9 mouse cellular contexts compared by ENCODE assay signal in the genomic region with DNA sequence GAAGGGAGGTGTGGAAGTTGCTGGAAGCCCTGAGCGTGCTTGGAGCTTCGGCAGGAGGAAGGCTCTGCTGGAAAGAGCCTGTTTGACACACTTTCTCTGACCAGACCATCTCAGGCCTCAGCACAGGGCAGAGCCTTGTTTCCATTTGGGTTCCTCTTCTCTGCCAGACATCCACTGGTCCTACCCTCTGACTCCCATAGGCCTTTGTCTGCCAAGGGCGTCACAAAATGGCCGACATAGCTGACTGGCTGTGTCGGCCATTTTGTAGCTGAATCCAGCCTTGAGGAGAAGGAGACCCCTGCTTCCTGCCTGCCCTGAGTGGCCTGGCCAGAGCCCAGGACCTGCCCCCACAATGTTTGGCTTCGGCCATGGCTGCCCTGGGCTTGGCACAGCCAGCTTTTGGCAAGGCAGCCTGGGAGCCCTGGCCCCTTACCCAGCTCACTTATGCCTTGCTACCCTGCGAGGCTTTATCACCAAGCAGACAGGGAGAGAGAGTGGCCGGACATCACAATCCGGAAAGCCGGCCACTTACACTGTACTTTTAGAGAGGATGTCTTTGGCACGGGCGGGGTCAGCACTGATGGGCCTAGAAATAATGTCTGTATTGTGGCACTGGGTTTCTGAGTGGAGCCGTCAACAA. TPM values are rescaled to one million over a fixed set of nuclear protein-coding genes. Genes with fewer than 3 reads are reported as not detected.
DNase-seq lines count a peak whose midpoint lies in the region; ATAC-seq and TF ChIP-seq lines count a peak whose summit lies in the region.
"Had no signal": no experiment of that assay in that cellular context is flagged by ENCODE, and none has a peak within 500 bp of the region (broad histone marks: within the 10 kb centered on the region; RNA-seq: fewer than 3 reads in every experiment).

No protein-coding gene starts in this region.

- TF ChIP-seq CTCF in lung, adult 2 months (IDR thresholded peaks at IDR 0.05; ENCODE audit: insufficient read depth, low read length): no peak
- TF ChIP-seq CTCF in hindbrain, postnatal 0 days (IDR thresholded peaks at IDR 0.05; ENCODE audit: low read depth): no peak

- H3K27me3 ChIP-seq in hindbrain, embryonic 10.5 days (ENCODE audit: insufficient read depth, poor library complexity, severe bottlenecking): peaks cover 52% of the 10 kb centered on the region
- no peaks in the 10 kb centered on the region for H3K27me3 ChIP-seq in hindbrain, embryonic 12.5 days
- no peaks in the 10 kb centered on the region for H3K27me3 ChIP-seq in hindbrain, postnatal 0 days (ENCODE audit: insufficient read depth, low read length)

- WGBS in hindbrain, embryonic 10.5 days: 94% methylated on average over 13 of the region's 13 CpGs
- 95% methylated on average over 13 of the region's 13 CpGs for WGBS in hindbrain, embryonic 12.5 days
- 52% methylated on average over 13 of the region's 13 CpGs for WGBS in lung, adult 2 months
- 65% methylated on average over 13 of the region's 13 CpGs for WGBS in hindbrain, postnatal 0 days

- no peaks in the 10 kb centered on the region for H3K9me3 ChIP-seq in hindbrain, embryonic 10.5 days
- H3K9me3 ChIP-seq in hindbrain, embryonic 12.5 days (replicated peaks): no peaks in the 10 kb centered on the region
- H3K9me3 ChIP-seq in hindbrain, postnatal 0 days (ENCODE audit: low read length): no peaks in the 10 kb centered on the region
- H3K9me3 ChIP-seq: G1E had no signal

- TF ChIP-seq POLR2A in lung, adult 2 months (IDR thresholded peaks at IDR 0.05; ENCODE audit: borderline replicate concordance, extremely low read depth, low read depth, low read length): no peak

- peaks cover 16% of the 10 kb centered on the region for H3K4me1 ChIP-seq in hindbrain, embryonic 10.5 days (replicated peaks)
- peaks cover 16% of the 10 kb centered on the region for H3K4me1 ChIP-seq in hindbrain, embryonic 12.5 days
- H3K4me1 ChIP-seq in lung, adult 2 months (ENCODE audit: control insufficient read depth, insufficient read depth, low read length): peaks cover 51% of the 10 kb centered on the region
- peaks cover 21% of the 10 kb centered on the region; the same call in 1 of the 2 replicates for H3K4me1 ChIP-seq in hindbrain, postnatal 0 days (ENCODE audit: insufficient read depth, low read length)

- no peak overlapping the region for H3K4me2 ChIP-seq in hindbrain, embryonic 12.5 days (replicated peaks)
- no peak overlapping the region for H3K4me2 ChIP-seq in hindbrain, postnatal 0 days (ENCODE audit: low read depth, low read length)

- H3K9ac ChIP-seq in hindbrain, embryonic 12.5 days: no peak overlapping the region
- H3K9ac ChIP-seq in hindbrain, postnatal 0 days (replicated peaks; ENCODE audit: low read length): 0 out of 2 replicates have a peak overlapping the region, but pooled peaks have one; percentile 2

- no peak for ATAC-seq in hindbrain, embryonic 12.5 days (ENCODE audit: low FRiP score)
- peak; percentile 59 for ATAC-seq in hindbrain, postnatal 0 days

- H3K4me3 ChIP-seq in hindbrain, embryonic 10.5 days: no peak overlapping the region
- H3K4me3 ChIP-seq in hindbrain, embryonic 12.5 days: no peak overlapping the region
- H3K4me3 ChIP-seq in lung, adult 2 months (replicated peaks; ENCODE audit: extremely low read depth, low read depth, low read length): no peak overlapping the region
- H3K4me3 ChIP-seq in hindbrain, postnatal 0 days (ENCODE audit: low read length): no peak overlapping the region

- H3K27ac ChIP-seq in hindbrain, embryonic 10.5 days: peak overlapping the region; percentile 41; the same call in 1 of the 2 replicates
- no peak overlapping the region for H3K27ac ChIP-seq in hindbrain, embryonic 12.5 days
- H3K27ac ChIP-seq in hindbrain, postnatal 0 days: peak overlapping the region; percentile 78

- H3K36me3 ChIP-seq in hindbrain, embryonic 10.5 days: no peaks in the 10 kb centered on the region
- H3K36me3 ChIP-seq in hindbrain, embryonic 12.5 days: peaks cover 83% of the 10 kb centered on the region
- H3K36me3 ChIP-seq in hindbrain, postnatal 0 days (ENCODE audit: insufficient read depth, low read length): peaks cover 61% of the 10 kb centered on the region

- DNase-seq in hindbrain, embryonic 10.5 days (ENCODE audit: low spot score): no peak
- DNase-seq in lung, postnatal 10 days: peak; percentile 40
- no peak for DNase-seq in lung, adult 2 months
- peak; percentile 69 for DNase-seq in cerebellum, adult 9-10 months
- peak; percentile 78 for DNase-seq in hindbrain, postnatal 0 days (ENCODE audit: low spot score)
- DNase-seq in embryo, embryonic 10.5 days (ENCODE audit: low spot score): no peak
- DNase-seq in spleen, postnatal 14 days (ENCODE audit: low spot score in 2 of 2): no peak

RNA-seq across cellular contexts. Expression of a gene that starts 34.8 kb away (rescaled TPM):
- 0.24 and 0.62 TPM in 2 replicates for polyA plus RNA-seq in hindbrain, embryonic 10.5 days (2016; fragmentation: Nextera tagmentation; extraction: Ambion mirVana)
- polyA plus RNA-seq in hindbrain, embryonic 12.5 days (2016; fragmentation: Nextera tagmentation; extraction: Ambion mirVana): 1.0 and 1.1 TPM in 2 replicates
- 2.2 and 2.3 TPM in 2 replicates for polyA plus RNA-seq in lung, adult 2 months (2012; rRNA removed)
- 1.2 and 6.6 TPM in 2 replicates for total RNA-seq in hindbrain, postnatal 0 days (2014; rRNA removed)
- polyA plus RNA-seq in hindbrain, postnatal 0 days (2015; fragmentation: Nextera tagmentation; extraction: Ambion mirVana): 1.9 and 2.7 TPM in 2 replicates
- polyA plus RNA-seq: G1E had no signal

Comparison
In these comparisons a context has a peak if more than half of its experiments do, and no peak if none do; other contexts are left out.
1. DNase-seq: peak in lung, postnatal 10 days (single experiment), cerebellum, adult 9-10 months (single experiment) and hindbrain, postnatal 0 days (single experiment); none in hindbrain, embryonic 10.5 days (single experiment), lung, adult 2 months (single experiment), embryo, embryonic 10.5 days (single experiment) and spleen, postnatal 14 days (0 of 2).